Mouse (Mus musculus) CH12.LX (cell line): ENCODE data around the gene Gsdme. TPM values are rescaled to one million over a fixed set of nuclear protein-coding genes. Genes with fewer than 3 reads are reported as not detected.

Experiments
- DNase-seq: peaks from one replicate; pipeline ENCODE4 v3.0.0-alpha.2; 2013; ENCODE audit errors: extremely low read depth
- H3K27ac ChIP-seq: 2 replicates; pipeline ENCODE4 v1.5.1; 2012; ENCODE audit warnings: low read depth, mild to moderate bottlenecking, control low read depth, moderate library complexity; ENCODE audit not compliant: insufficient read depth
- H3K27me3 ChIP-seq: replicated peaks from 2 replicates; pipeline ENCODE3; 2012; ENCODE audit warnings: inconsistent platforms
- H3K36me3 ChIP-seq, 2 experiments: replicated peaks in 1 of 2; 2 replicates each; pipeline versions ENCODE3 to v1.6.1; 2012; ENCODE audit warnings: inconsistent platforms in 1 of 2, low read length in 1 of 2, mild to moderate bottlenecking in 1 of 2, mixed read lengths in 1 of 2, moderate library complexity in 1 of 2; ENCODE audit not compliant: control insufficient read depth in 1 of 2, insufficient read depth in 1 of 2
- H3K4me1 ChIP-seq, 2 experiments: 2 replicates each; pipeline ENCODE4 v1.6.1; 2012; ENCODE audit warnings: inconsistent platforms in 1 of 2, moderate library complexity in 1 of 2; ENCODE audit not compliant: insufficient read depth in 2 of 2, control insufficient read depth in 1 of 2
- H3K4me2 ChIP-seq: 2 replicates; pipeline ENCODE4 v1.6.1; 2012; ENCODE audit warnings: low read depth, mild to moderate bottlenecking, control low read depth; ENCODE audit not compliant: poor library complexity, insufficient read depth, severe bottlenecking
- H3K4me3 ChIP-seq, 3 experiments: fragments of 150-350 bp in 1 of 3; sonication (generic) in 1 of 3; replicated peaks in 1 of 3; 2 replicates each; pipeline versions ENCODE3 to v1.5.1; 2011 to 2012; ENCODE audit warnings: low read depth in 2 of 3, low read length in 2 of 3, mild to moderate bottlenecking in 2 of 3, moderate library complexity in 2 of 3, control low read depth in 1 of 3, improper control_type of control experiment in 1 of 3, inconsistent platforms in 1 of 3, mixed read lengths in 1 of 3; ENCODE audit not compliant: poor library complexity in 1 of 3
- H3K79me2 ChIP-seq: replicated peaks from 2 replicates; pipeline ENCODE4 v1.6.1; 2012; ENCODE audit warnings: mild to moderate bottlenecking, moderate library complexity; ENCODE audit not compliant: control insufficient read depth, poor library complexity, insufficient read depth, severe bottlenecking; ENCODE audit errors: extremely low read depth
- H3K9ac ChIP-seq: 2 replicates; pipeline ENCODE4 v1.6.1; 2012; ENCODE audit warnings: low read depth, mild to moderate bottlenecking, control low read depth, moderate library complexity; ENCODE audit not compliant: insufficient read depth
- H3K9me3 ChIP-seq: replicated peaks from 2 replicates; pipeline ENCODE3; 2012; ENCODE audit warnings: low read length, inconsistent platforms, mixed read lengths
- BHLHE40 ChIP-seq: IDR thresholded peaks from 2 replicates; pipeline ENCODE4 v1.6.1; 2011; ENCODE audit warnings: mild to moderate bottlenecking, low read depth, low read length, improper control_type of control experiment
- CHD1 ChIP-seq: IDR thresholded peaks from 2 replicates; pipeline ENCODE4 v1.6.1; 2012; ENCODE audit warnings: low read depth, low read length, improper control_type of control experiment, inconsistent platforms
- CHD2 ChIP-seq: IDR thresholded peaks from 2 replicates; pipeline ENCODE4 v1.6.1; 2011; ENCODE audit warnings: low read length, improper control_type of control experiment
- E2F4 ChIP-seq: IDR thresholded peaks from 2 replicates; pipeline ENCODE4 v1.6.1; 2011; ENCODE audit warnings: low read depth, low read length, improper control_type of control experiment; ENCODE audit not compliant: insufficient replicate concordance
- EP300 ChIP-seq: IDR thresholded peaks from 2 replicates; pipeline ENCODE4 v1.6.1; 2011; ENCODE audit warnings: low read length, improper control_type of control experiment
- GABPA ChIP-seq: IDR thresholded peaks from 2 replicates; pipeline ENCODE4 v1.6.1; 2012; ENCODE audit warnings: low read depth, low read length, improper control_type of control experiment, inconsistent platforms; ENCODE audit not compliant: insufficient replicate concordance
- IRF4 ChIP-seq: IDR thresholded peaks from 2 replicates; pipeline ENCODE4 v1.6.1; 2014; ENCODE audit warnings: low read depth, mild to moderate bottlenecking, inconsistent platforms, low read length, improper control_type of control experiment
- JUN ChIP-seq: IDR thresholded peaks from 2 replicates; pipeline ENCODE4 v1.6.1; 2011; ENCODE audit warnings: low read depth, mild to moderate bottlenecking, low read length, improper control_type of control experiment, moderate library complexity; ENCODE audit not compliant: insufficient read depth
- JUND ChIP-seq: conservative IDR thresholded peaks from 2 replicates; pipeline ENCODE4 v1.6.1; 2011; ENCODE audit warnings: low read depth, low read length, improper control_type of control experiment
- MAFK ChIP-seq: IDR thresholded peaks from 2 replicates; pipeline ENCODE4 v1.6.1; 2011; ENCODE audit warnings: low read length, improper control_type of control experiment; ENCODE audit not compliant: insufficient replicate concordance
- MAZ ChIP-seq: IDR thresholded peaks from 2 replicates; pipeline ENCODE4 v1.6.1; 2012; ENCODE audit warnings: low read depth, mild to moderate bottlenecking, inconsistent platforms, low read length, improper control_type of control experiment, moderate library complexity
- MXI1 ChIP-seq: IDR thresholded peaks from 2 replicates; pipeline ENCODE4 v1.6.1; 2011; ENCODE audit warnings: mild to moderate bottlenecking, low read depth, low read length, improper control_type of control experiment
- NELFE ChIP-seq: IDR thresholded peaks from 2 replicates; pipeline ENCODE4 v1.6.1; 2011; ENCODE audit warnings: low read depth, low read length, improper control_type of control experiment
- NRF1 ChIP-seq: IDR thresholded peaks from 2 replicates; pipeline ENCODE4 v1.6.1; 2014; ENCODE audit warnings: low read depth, mild to moderate bottlenecking, inconsistent platforms, low read length, improper control_type of control experiment, moderate library complexity
- PAX5 ChIP-seq: IDR thresholded peaks from 2 replicates; pipeline ENCODE4 v1.6.1; 2012; ENCODE audit warnings: low read length, inconsistent platforms, mixed read lengths
- POLR2A ChIP-seq: IDR thresholded peaks from 2 replicates; pipeline ENCODE4 v1.6.1; 2011; ENCODE audit warnings: low read depth, mild to moderate bottlenecking, improper control_type of control experiment, low read length
- POLR2AphosphoS2 ChIP-seq: IDR thresholded peaks from 2 replicates; pipeline ENCODE4 v1.6.1; 2011; ENCODE audit warnings: low read depth, low read length, improper control_type of control experiment
- RAD21 ChIP-seq: IDR thresholded peaks from 2 replicates; pipeline ENCODE4 v1.6.1; 2011; ENCODE audit warnings: low read depth, mild to moderate bottlenecking, low read length, improper control_type of control experiment, moderate library complexity
- SIN3A ChIP-seq: IDR thresholded peaks from 2 replicates; pipeline ENCODE4 v1.6.1; 2012; ENCODE audit warnings: low read length, improper control_type of control experiment, inconsistent platforms
- SMC3 ChIP-seq: IDR thresholded peaks from 2 replicates; pipeline ENCODE4 v1.6.1; 2011; ENCODE audit warnings: low read depth, low read length, improper control_type of control experiment
- TCF12 ChIP-seq: IDR thresholded peaks from 2 replicates; pipeline ENCODE4 v1.6.1; 2014; ENCODE audit warnings: low read depth, mild to moderate bottlenecking, inconsistent platforms, low read length, improper control_type of control experiment
- UBTF ChIP-seq: IDR thresholded peaks from 2 replicates; pipeline ENCODE4 v1.6.1; 2012; ENCODE audit warnings: low read depth, mild to moderate bottlenecking, inconsistent platforms, low read length, improper control_type of control experiment, moderate library complexity
- USF2 ChIP-seq: conservative IDR thresholded peaks from 2 replicates; pipeline ENCODE4 v1.6.1; 2011; ENCODE audit warnings: low read depth, low read length, improper control_type of control experiment
- ZC3H11A ChIP-seq: IDR thresholded peaks from 2 replicates; pipeline ENCODE4 v1.6.1; 2012; ENCODE audit warnings: low read depth, mild to moderate bottlenecking, inconsistent platforms, low read length, improper control_type of control experiment
- ZKSCAN1 ChIP-seq: IDR thresholded peaks from 2 replicates; pipeline ENCODE4 v1.6.1; 2012; ENCODE audit warnings: low read depth, inconsistent platforms, low read length, improper control_type of control experiment, borderline replicate concordance
- dilution Hi-C: fragments of 300-500 bp; cut with MboI; formaldehyde crosslinking; loops from 2 replicates; pipeline ENCODE4 v1.14.3; 2020; ENCODE audit warnings: low sequenced_read_pairs; ENCODE audit not compliant: extremely low pct_unique_long_range_greater_than_20kb, extremely low pct_ligation_motif_present
- in situ Hi-C: fragments of 300-500 bp; cut with MboI; formaldehyde crosslinking; loops from 3 replicates; pipeline ENCODE4 v1.14.3; 2019; ENCODE audit warnings: low sequenced_read_pairs, low pct_ligation_motif_present, low pct_unique_long_range_greater_than_20kb, mixed read lengths
- polyA plus RNA-seq: library from polyadenylated mRNA; unstranded; fragments of >175 nt; gene quantifications from 2 replicates; pipeline ENCODE4 v1.2.1, GENCODE M21; 2012; ENCODE audit warnings: low read depth; ENCODE audit not compliant: insufficient read length
- total RNA-seq, 2 experiments: library from RNA; depleted of rRNA; stranded (reverse); fragments of 300-350 nt in 1 of 2; fragments of >200 nt in 1 of 2; gene quantifications; 2 replicates each; pipeline ENCODE4 v1.2.3; 2012 to 2014

The Gsdme gene
- total and polyA plus RNA-seq, 3 experiments = 0.38 to 1.8 TPM; not detected in 1

DNA sequence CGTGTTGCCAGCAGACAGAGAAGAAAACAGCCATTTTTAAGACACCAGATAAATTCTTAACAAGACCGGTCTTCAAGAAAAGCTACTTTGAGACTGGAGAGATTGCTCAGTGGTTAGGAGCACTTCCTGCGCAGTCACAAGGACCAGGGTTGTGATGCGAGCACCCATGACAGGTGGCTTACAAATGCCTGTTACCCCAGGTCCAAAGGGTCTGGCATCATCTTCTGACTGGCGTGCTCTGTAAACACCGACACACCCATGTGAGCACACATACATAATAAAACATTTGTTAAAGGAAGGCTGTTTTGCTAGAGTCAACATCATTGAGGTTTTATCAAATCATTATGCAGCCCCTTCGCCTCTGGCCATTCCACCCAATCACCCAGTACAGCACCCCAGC, 16.0 kb upstream of the Gsdme start:
- no peaks in the 10 kb centered on the region for H3K4me1 ChIP-seq
- H3K36me3 ChIP-seq = no peaks in the 10 kb centered on the region
- H3K27me3 ChIP-seq = no peaks in the 10 kb centered on the region
- in situ Hi-C loops = loop anchor here (25.0 kb wide), 2 partner anchors 167 to 342 kb away; partner anchors contain the start of gene Mpp6
- no peak for DNase-seq
- no peak overlapping the region for H3K4me2 ChIP-seq
- TF ChIP-seq RAD21 = no peak
- no peak for TF ChIP-seq ZKSCAN1
- no peak for TF ChIP-seq NELFE
- no peak for TF ChIP-seq NRF1
- no peak for TF ChIP-seq BHLHE40
- TF ChIP-seq CHD2 = no peak
- TF ChIP-seq EP300 = no peak
- no peak for TF ChIP-seq JUND
- no peak for TF ChIP-seq E2F4
- no peak for TF ChIP-seq SMC3
- dilution Hi-C loops = no loop called here
- no peak overlapping the region for H3K27ac ChIP-seq
- peaks cover under 1% of the 10 kb centered on the region for H3K9me3 ChIP-seq
- no peak overlapping the region for H3K9ac ChIP-seq
- H3K79me2 ChIP-seq = no peaks in the 10 kb centered on the region
- no peak overlapping the region for H3K4me3 ChIP-seq

GRCm38 (mm10) chr6:50273947-50274346, 10.3 kb upstream of the Gsdme start:
- DNase-seq = no peak
- no peak for TF ChIP-seq CHD1
- no peak for TF ChIP-seq POLR2AphosphoS2
- no peak for TF ChIP-seq MXI1
- TF ChIP-seq PAX5 = no peak
- TF ChIP-seq SIN3A = no peak
- TF ChIP-seq MAFK = no peak
- TF ChIP-seq ZC3H11A = no peak
- TF ChIP-seq IRF4 = no peak
- no peak for TF ChIP-seq MAZ
- TF ChIP-seq POLR2A = no peak
- TF ChIP-seq GABPA = no peak
- no peak for TF ChIP-seq E2F4
- TF ChIP-seq ZKSCAN1 = no peak
- TF ChIP-seq TCF12 = no peak
- TF ChIP-seq USF2 = no peak
- no peak for TF ChIP-seq JUN
- no peak for TF ChIP-seq UBTF
- no peak for TF ChIP-seq BHLHE40
- no peak overlapping the region for H3K27ac ChIP-seq
- H3K79me2 ChIP-seq = no peaks in the 10 kb centered on the region
- no peak overlapping the region for H3K9ac ChIP-seq
- no peaks in the 10 kb centered on the region for H3K36me3 ChIP-seq
- H3K4me1 ChIP-seq = no peaks in the 10 kb centered on the region
- dilution Hi-C loops (no loop called here), in situ Hi-C loops (no loop called here)
- H3K4me3 ChIP-seq = no peak overlapping the region
- H3K4me2 ChIP-seq = no peak overlapping the region
- H3K27me3 ChIP-seq = no peaks in the 10 kb centered on the region
- H3K9me3 ChIP-seq = no peaks in the 10 kb centered on the region
